Mouse (Mus musculus) midbrain, postnatal 0 days (tissue): Measurements from ENCODE around the gene Epha3. TPM values are rescaled to one million over a fixed set of nuclear protein-coding genes. Genes with fewer than 3 reads are reported as not detected.

Experiments
- ATAC-seq: fragments of 200-750 bp; cut with Nextera tagmentation; 2 replicates; pipeline ENCODE4 v1.8.0; 2017; ENCODE audit warnings: moderate number of reproducible peaks, mild to moderate bottlenecking, moderate TSS enrichment, moderate library complexity; ENCODE audit not compliant: low FRiP score
- DNase-seq: peaks from one replicate; pipeline ENCODE4 v3.0.0-alpha.2; 2015; ENCODE audit warnings: low spot score
- H3K27ac ChIP-seq: fragments of 300-500 bp; sonication (generic); 2 replicates; pipeline ENCODE4 v1.5.1; 2014; ENCODE audit warnings: low read depth, mild to moderate bottlenecking, low read length, mixed read lengths
- H3K27me3 ChIP-seq: fragments of 300-500 bp; sonication (generic); 2 replicates; pipeline ENCODE4 v1.6.1; 2014; ENCODE audit warnings: low read length, control low read depth, mixed read lengths; ENCODE audit not compliant: insufficient read depth
- H3K36me3 ChIP-seq: fragments of 300-500 bp; sonication (generic); 2 replicates; pipeline ENCODE4 v1.6.1; 2014; ENCODE audit warnings: low read length, control low read depth, mixed read lengths; ENCODE audit not compliant: insufficient read depth
- H3K4me1 ChIP-seq: fragments of 300-500 bp; sonication (generic); 2 replicates; pipeline ENCODE4 v1.6.1; 2014; ENCODE audit warnings: mild to moderate bottlenecking, control low read depth, antibody characterized with exemption, low read length, mixed read lengths; ENCODE audit not compliant: insufficient read depth
- H3K4me2 ChIP-seq: fragments of 300-500 bp; sonication (generic); 2 replicates; pipeline ENCODE4 v1.6.1; 2014; ENCODE audit warnings: low read depth, mild to moderate bottlenecking, low read length, mixed read lengths; ENCODE audit not compliant: poor library complexity, severe bottlenecking
- H3K4me3 ChIP-seq: fragments of 300-500 bp; sonication (generic); 2 replicates; pipeline ENCODE4 v1.5.1; 2014; ENCODE audit warnings: low read depth, mild to moderate bottlenecking, low read length, moderate library complexity
- H3K9ac ChIP-seq: fragments of 300-500 bp; sonication (generic); replicated peaks from 2 replicates; pipeline ENCODE4 v1.6.1; 2014; ENCODE audit warnings: mild to moderate bottlenecking, low read length, moderate library complexity, mixed read lengths; ENCODE audit not compliant: poor library complexity, severe bottlenecking
- H3K9me3 ChIP-seq: fragments of 300-500 bp; sonication (generic); 2 replicates; pipeline ENCODE4 v1.6.1; 2016; ENCODE audit warnings: low read length, control low read depth
- CTCF ChIP-seq: IDR thresholded peaks from 2 replicates; pipeline ENCODE4 v1.5.1; 2016; ENCODE audit warnings: antibody characterized with exemption, mild to moderate bottlenecking
- WGBS: fragments of 180-500 bp; shearing (Covaris S2); extraction: QIAGEN DNeasy Blood & Tissue Kit; methylation state at CpG from one replicate; pipeline ENCODE4 v1.1.7; 2014; 5-methylcytosine and 5-hydroxymethylcytosine counted together
- polyA plus RNA-seq: library from polyadenylated mRNA; unstranded; fragments of >200 nt; fragmentation: Nextera tagmentation; extraction: Ambion mirVana; gene quantifications from 2 replicates; pipeline ENCODE4 v1.2.1, GENCODE M21; 2015
- total RNA-seq: library from RNA; depleted of rRNA; stranded (reverse); fragments of >200 nt; gene quantifications from 2 replicates; pipeline ENCODE4 v1.2.3, GENCODE M21; 2014

The Epha3 gene
- total and polyA plus RNA-seq, 2 experiments from 2014 or later: 8.6 to 11.5 TPM

GRCm38 (mm10) chr16:63501456-63501855 is 362.5 kb downstream of the Epha3 start:
- no peak for ATAC-seq
- no peak for TF ChIP-seq CTCF
- no peak overlapping the region for H3K4me3 ChIP-seq
- DNase-seq: no peak
- H3K27me3 ChIP-seq: no peaks in the 10 kb centered on the region
- no peaks in the 10 kb centered on the region for H3K4me1 ChIP-seq
- no peaks in the 10 kb centered on the region for H3K36me3 ChIP-seq
- no peak overlapping the region for H3K4me2 ChIP-seq
- no peaks in the 10 kb centered on the region for H3K9me3 ChIP-seq
- no peak overlapping the region for H3K9ac ChIP-seq
- WGBS: 71% methylated on average over 6 of the region's 6 CpGs
- no peak overlapping the region for H3K27ac ChIP-seq

GRCm38 (mm10) chr16:63500975-63501393 is 363.0 kb downstream of the Epha3 start:
- Histone ChIP-seq H3K27ac (no peak overlapping the region), H3K4me1 (no peaks in the 10 kb centered on the region), H3K36me3 (no peaks in the 10 kb centered on the region), H3K4me3 (no peak overlapping the region), H3K27me3 (no peaks in the 10 kb centered on the region), H3K9me3 (no peaks in the 10 kb centered on the region), H3K4me2 (no peak overlapping the region), H3K9ac (no peak overlapping the region)
- no peak for DNase-seq
- ATAC-seq: no peak
- 71% methylated on average over 4 of the region's 4 CpGs for WGBS
- TF ChIP-seq CTCF: no peak
